Mouse (Mus musculus): ENCODE measurements at regions not wholly inside any gene's neighbourhood (a gene's known extent, or its start where the extent isn't known, plus 50 kb on each side); places are given as distances from the start of the nearest gene placed in this dataset.

- H3K4me3 ChIP-seq, result no peak overlapping the region
- no peaks in the 10 kb centered on the region for H3K36me3 ChIP-seq
- no peak overlapping the region for H3K27ac ChIP-seq
- WGBS, result 69% methylated on average over 9 of the region's 9 CpGs
- H3K4me2 ChIP-seq (replicated peaks), result no peak overlapping the region
- no peak for ATAC-seq (ENCODE audit: low FRiP score, low read depth)
- H3K27me3 ChIP-seq (replicated peaks), result no peaks in the 10 kb centered on the region
- H3K9me3 ChIP-seq, result no peaks in the 10 kb centered on the region
- no peaks in the 10 kb centered on the region; the same call in 1 of the 2 replicates for H3K4me1 ChIP-seq
- no peak overlapping the region for H3K9ac ChIP-seq
Measured at GRCm38 (mm10) chr4:87718166-87718805, 314.9 kb downstream of the Mllt3 start.

- H3K4me2 ChIP-seq (replicated peaks), result no peak overlapping the region
- H3K27ac ChIP-seq, result no peak overlapping the region
- no peak overlapping the region for H3K9ac ChIP-seq
- H3K27me3 ChIP-seq (replicated peaks), result no peaks in the 10 kb centered on the region
- no peak overlapping the region for H3K4me3 ChIP-seq
- no peak for ATAC-seq (ENCODE audit: low FRiP score, low read depth)
- no peaks in the 10 kb centered on the region for H3K36me3 ChIP-seq
- WGBS, result 51% methylated on average over 11 of the region's 11 CpGs
- H3K9me3 ChIP-seq, result no peaks in the 10 kb centered on the region
- no peaks in the 10 kb centered on the region; the same call in 1 of the 2 replicates for H3K4me1 ChIP-seq
Measured at GRCm38 (mm10) chr4:87715212-87715933, 317.8 kb downstream of the Mllt3 start.

- H3K36me3 ChIP-seq, result no peaks in the 10 kb centered on the region
- H3K4me1 ChIP-seq, result peaks cover 5% of the 10 kb centered on the region; the same call in 1 of the 2 replicates
- no peak for ATAC-seq (ENCODE audit: low FRiP score, low read depth)
- 38% methylated on average over 2 of the region's 2 CpGs for WGBS
- no peak overlapping the region for H3K27ac ChIP-seq
- H3K4me2 ChIP-seq (replicated peaks), result no peak overlapping the region
- no peaks in the 10 kb centered on the region for H3K9me3 ChIP-seq
- H3K9ac ChIP-seq, result no peak overlapping the region
- H3K27me3 ChIP-seq (replicated peaks), result no peaks in the 10 kb centered on the region
- no peak overlapping the region for H3K4me3 ChIP-seq
Measured at GRCm38 (mm10) chr4:87712691-87713090, 320.5 kb downstream of the Mllt3 start.

GRCm38 (mm10) chr4:87712286-87712685 is 320.9 kb downstream of the Mllt3 start:
- 95% methylated on average over 3 of the region's 3 CpGs for WGBS
- H3K4me1 ChIP-seq, result peaks cover 7% of the 10 kb centered on the region; the same call in 1 of the 2 replicates
- no peak overlapping the region for H3K4me2 ChIP-seq (replicated peaks)
- H3K9me3 ChIP-seq, result no peaks in the 10 kb centered on the region
- H3K27me3 ChIP-seq (replicated peaks), result no peaks in the 10 kb centered on the region
- no peak overlapping the region for H3K4me3 ChIP-seq
- no peaks in the 10 kb centered on the region for H3K36me3 ChIP-seq
- H3K9ac ChIP-seq, result no peak overlapping the region
- no peak overlapping the region for H3K27ac ChIP-seq
- no peak for ATAC-seq (ENCODE audit: low FRiP score, low read depth)

- Histone ChIP-seq H3K27me3 (replicated peaks) (no peaks in the 10 kb centered on the region), H3K9me3 (no peaks in the 10 kb centered on the region), H3K4me3 (no peak overlapping the region), H3K27ac (no peak overlapping the region), H3K4me2 (replicated peaks) (no peak overlapping the region), H3K4me1 (peaks cover 8% of the 10 kb centered on the region; the same call in 1 of the 2 replicates), H3K9ac (no peak overlapping the region), H3K36me3 (no peaks in the 10 kb centered on the region)
- WGBS, result 84% methylated on average over 8 of the region's 8 CpGs
- ATAC-seq (ENCODE audit: low FRiP score, low read depth), result no peak
Measured at GRCm38 (mm10) chr4:87711185-87711827, 321.9 kb downstream of the Mllt3 start.

- no peak overlapping the region for H3K9ac ChIP-seq
- H3K4me2 ChIP-seq (replicated peaks), result no peak overlapping the region
- WGBS, result 15% methylated on average over 5 of the region's 5 CpGs
- no peak for ATAC-seq (ENCODE audit: low FRiP score, low read depth)
- 0 out of 2 replicates have a peak, but pooled peaks cover 8% of the 10 kb centered on the region for H3K4me1 ChIP-seq
- no peak overlapping the region for H3K4me3 ChIP-seq
- no peaks in the 10 kb centered on the region for H3K36me3 ChIP-seq
- no peak overlapping the region for H3K27ac ChIP-seq
- H3K27me3 ChIP-seq (replicated peaks), result no peaks in the 10 kb centered on the region
- H3K9me3 ChIP-seq, result no peaks in the 10 kb centered on the region
Measured at GRCm38 (mm10) chr4:87708981-87709645, 324.1 kb downstream of the Mllt3 start.

GRCm38 (mm10) chr4:87707386-87707785 is 325.8 kb downstream of the Mllt3 start:
- H3K4me2 ChIP-seq (replicated peaks), result no peak overlapping the region
- WGBS, result 63% methylated on average over 2 of the region's 2 CpGs
- no peaks in the 10 kb centered on the region for H3K9me3 ChIP-seq
- H3K27me3 ChIP-seq (replicated peaks), result no peaks in the 10 kb centered on the region
- no peak overlapping the region for H3K27ac ChIP-seq
- H3K36me3 ChIP-seq, result no peaks in the 10 kb centered on the region
- H3K4me3 ChIP-seq, result no peak overlapping the region
- no peak for ATAC-seq (ENCODE audit: low FRiP score, low read depth)
- H3K9ac ChIP-seq, result no peak overlapping the region
- peaks cover 14% of the 10 kb centered on the region; the same call in 1 of the 2 replicates for H3K4me1 ChIP-seq

GRCm38 (mm10) chr4:87702834-87703233 is 330.3 kb downstream of the Mllt3 start:
- Histone ChIP-seq H3K27ac (0 out of 2 replicates have a peak overlapping the region, but pooled peaks have one; percentile 7), H3K4me2 (replicated peaks) (no peak overlapping the region), H3K4me3 (no peak overlapping the region), H3K4me1 (peaks cover 15% of the 10 kb centered on the region), H3K9me3 (no peaks in the 10 kb centered on the region), H3K27me3 (replicated peaks) (no peaks in the 10 kb centered on the region), H3K36me3 (no peaks in the 10 kb centered on the region), H3K9ac (no peak overlapping the region)
- WGBS, result 39% methylated on average over 4 of the region's 4 CpGs
- ATAC-seq (ENCODE audit: low FRiP score, low read depth), result peak; percentile 68

- ATAC-seq (ENCODE audit: low FRiP score, low read depth), result 0 out of 2 replicates have a peak, but pooled peaks have one; percentile 21
- Histone ChIP-seq H3K27me3 (replicated peaks) (no peaks in the 10 kb centered on the region), H3K36me3 (no peaks in the 10 kb centered on the region), H3K9ac (no peak overlapping the region), H3K9me3 (no peaks in the 10 kb centered on the region), H3K4me2 (replicated peaks) (no peak overlapping the region), H3K27ac (0 out of 2 replicates have a peak overlapping the region, but pooled peaks have one; percentile 7), H3K4me1 (peaks cover 13% of the 10 kb centered on the region), H3K4me3 (no peak overlapping the region)
- WGBS, result 85% methylated on average over 3 of the region's 3 CpGs
Measured at GRCm38 (mm10) chr4:87702290-87702689, 330.9 kb downstream of the Mllt3 start.

- Histone ChIP-seq H3K4me2 (replicated peaks) (no peak overlapping the region), H3K36me3 (no peaks in the 10 kb centered on the region), H3K4me1 (peaks cover 12% of the 10 kb centered on the region), H3K4me3 (no peak overlapping the region), H3K27me3 (replicated peaks) (no peaks in the 10 kb centered on the region), H3K9ac (no peak overlapping the region), H3K9me3 (no peaks in the 10 kb centered on the region), H3K27ac (no peak overlapping the region)
- 76% methylated on average over 4 of the region's 4 CpGs for WGBS
- no peak for ATAC-seq (ENCODE audit: low FRiP score, low read depth)
Measured at GRCm38 (mm10) chr4:87701024-87701423, 332.1 kb downstream of the Mllt3 start.

GRCm38 (mm10) chr4:87700508-87700907 is 332.7 kb downstream of the Mllt3 start:
- Histone ChIP-seq H3K4me3 (no peak overlapping the region), H3K4me2 (replicated peaks) (no peak overlapping the region), H3K4me1 (peaks cover 12% of the 10 kb centered on the region), H3K36me3 (no peaks in the 10 kb centered on the region), H3K27me3 (replicated peaks) (no peaks in the 10 kb centered on the region), H3K9ac (no peak overlapping the region), H3K27ac (no peak overlapping the region), H3K9me3 (no peaks in the 10 kb centered on the region)
- WGBS, result 93% methylated on average over 2 of the region's 2 CpGs
- no peak for ATAC-seq (ENCODE audit: low FRiP score, low read depth)

GRCm38 (mm10) chr4:87699586-87699985 is 333.6 kb downstream of the Mllt3 start:
- H3K27ac ChIP-seq, result no peak overlapping the region
- H3K27me3 ChIP-seq (replicated peaks), result no peaks in the 10 kb centered on the region
- H3K4me2 ChIP-seq (replicated peaks), result no peak overlapping the region
- H3K4me1 ChIP-seq, result peaks cover 12% of the 10 kb centered on the region
- no peak for ATAC-seq (ENCODE audit: low FRiP score, low read depth)
- H3K4me3 ChIP-seq, result no peak overlapping the region
- 45% methylated on average over 4 of the region's 4 CpGs for WGBS
- no peaks in the 10 kb centered on the region for H3K9me3 ChIP-seq
- H3K36me3 ChIP-seq, result no peaks in the 10 kb centered on the region
- no peak overlapping the region for H3K9ac ChIP-seq

Data from neural tube, embryonic 12.5 days (tissue).